Mouse (Mus musculus) megakaryocyte, adult 5-6 weeks (primary cell): ENCODE data around the gene Ergic1. TPM values are rescaled to one million over a fixed set of nuclear protein-coding genes. Genes with fewer than 3 reads are reported as not detected.

Experiments
- ATAC-seq: 2 replicates; pipeline ENCODE4 v1.8.0; 2016; ENCODE audit warnings: mild to moderate bottlenecking, inconsistent platforms; ENCODE audit not compliant: poor library complexity, severe bottlenecking
- total RNA-seq, 2 experiments: library from RNA; stranded (forward) in 1 of 2; stranded (reverse) in 1 of 2; fragments of 153-499, 151-499 nt in 1 of 2; fragments of 221-1000, 200-1000 nt in 1 of 2; gene quantifications; 2 replicates each; pipeline versions ENCODE4 v1.2.3 to v1.2.4; 2015 to 2017

Ergic1 gene
- total RNA-seq, 2 experiments from 2014 or later = 9.6 to 18.9 TPM

- ATAC-seq = no peak
Observed at GRCm38 (mm10) chr17:26596168-26596658, 34.9 kb downstream of the Ergic1 start.

GRCm38 (mm10) chr17:26596856-26597481 is 35.7 kb downstream of the Ergic1 start:
- no peak for ATAC-seq

GRCm38 (mm10) chr17:26598845-26599244 is 37.6 kb downstream of the Ergic1 start:
- ATAC-seq = no peak

- ATAC-seq = no peak
Observed at GRCm38 (mm10) chr17:26600913-26601447, 39.7 kb downstream of the Ergic1 start.

- no peak for ATAC-seq
Observed at GRCm38 (mm10) chr17:26601514-26601913, 40.2 kb downstream of the Ergic1 start.

- ATAC-seq = no peak
Observed at GRCm38 (mm10) chr17:26601926-26602325, 40.6 kb downstream of the Ergic1 start.

- ATAC-seq = no peak
Observed at GRCm38 (mm10) chr17:26602371-26602885, 41.1 kb downstream of the Ergic1 start.

GRCm38 (mm10) chr17:26603311-26603710 is 42.0 kb downstream of the Ergic1 start:
- no peak for ATAC-seq

- ATAC-seq = peak; percentile 83
Observed at GRCm38 (mm10) chr17:26605636-26606035, 44.3 kb downstream of the Ergic1 start.

- no peak for ATAC-seq
Observed at GRCm38 (mm10) chr17:26606516-26606915, 45.2 kb downstream of the Ergic1 start.

- no peak for ATAC-seq
Observed at GRCm38 (mm10) chr17:26608348-26608747, 47.1 kb downstream of the Ergic1 start.

GRCm38 (mm10) chr17:26608877-26609276 is 47.6 kb downstream of the Ergic1 start:
- ATAC-seq = no peak

- ATAC-seq = no peak
Observed at GRCm38 (mm10) chr17:26609820-26610219, 48.5 kb downstream of the Ergic1 start.

GRCm38 (mm10) chr17:26611328-26611727 is 50.0 kb downstream of the Ergic1 start:
- ATAC-seq = no peak

GRCm38 (mm10) chr17:26611918-26612317 is 50.6 kb downstream of the Ergic1 start:
- no peak for ATAC-seq

GRCm38 (mm10) chr17:26614286-26614685 is 53.0 kb downstream of the Ergic1 start:
- no peak for ATAC-seq

- no peak for ATAC-seq
Observed at GRCm38 (mm10) chr17:26614708-26615486, 53.6 kb downstream of the Ergic1 start.

GRCm38 (mm10) chr17:26616696-26617095 is 55.4 kb downstream of the Ergic1 start:
- peak; percentile 64 for ATAC-seq

- no peak for ATAC-seq
Observed at GRCm38 (mm10) chr17:26618498-26618897, 57.2 kb downstream of the Ergic1 start.

GRCm38 (mm10) chr17:26619577-26619976 is 58.3 kb downstream of the Ergic1 start:
- no peak for ATAC-seq

GRCm38 (mm10) chr17:26620292-26620691 is 59.0 kb downstream of the Ergic1 start:
- no peak for ATAC-seq
